Mouse (Mus musculus) CH12.LX (cell line): ENCODE measurements around the gene Il1b. TPM values are rescaled to one million over a fixed set of nuclear protein-coding genes. Genes with fewer than 3 reads are reported as not detected.

Source experiments
- DNase-seq: peaks from one replicate; pipeline ENCODE4 v3.0.0-alpha.2; 2013; ENCODE audit errors: extremely low read depth
- H3K27ac ChIP-seq: 2 replicates; pipeline ENCODE4 v1.5.1; 2012; ENCODE audit warnings: low read depth, mild to moderate bottlenecking, control low read depth, moderate library complexity; ENCODE audit not compliant: insufficient read depth
- H3K27me3 ChIP-seq: replicated peaks from 2 replicates; pipeline ENCODE3; 2012; ENCODE audit warnings: inconsistent platforms
- H3K36me3 ChIP-seq, 2 experiments: replicated peaks in 1 of 2; 2 replicates each; pipeline versions ENCODE3 to v1.6.1; 2012; ENCODE audit warnings: inconsistent platforms in 1 of 2, low read length in 1 of 2, mild to moderate bottlenecking in 1 of 2, mixed read lengths in 1 of 2, moderate library complexity in 1 of 2; ENCODE audit not compliant: control insufficient read depth in 1 of 2, insufficient read depth in 1 of 2
- H3K4me1 ChIP-seq, 2 experiments: 2 replicates each; pipeline ENCODE4 v1.6.1; 2012; ENCODE audit warnings: inconsistent platforms in 1 of 2, moderate library complexity in 1 of 2; ENCODE audit not compliant: insufficient read depth in 2 of 2, control insufficient read depth in 1 of 2
- H3K4me2 ChIP-seq: 2 replicates; pipeline ENCODE4 v1.6.1; 2012; ENCODE audit warnings: low read depth, mild to moderate bottlenecking, control low read depth; ENCODE audit not compliant: poor library complexity, insufficient read depth, severe bottlenecking
- H3K4me3 ChIP-seq, 3 experiments: fragments of 150-350 bp in 1 of 3; sonication (generic) in 1 of 3; replicated peaks in 1 of 3; 2 replicates each; pipeline versions ENCODE3 to v1.5.1; 2011 to 2012; ENCODE audit warnings: low read depth in 2 of 3, low read length in 2 of 3, mild to moderate bottlenecking in 2 of 3, moderate library complexity in 2 of 3, control low read depth in 1 of 3, improper control_type of control experiment in 1 of 3, inconsistent platforms in 1 of 3, mixed read lengths in 1 of 3; ENCODE audit not compliant: poor library complexity in 1 of 3
- H3K79me2 ChIP-seq: replicated peaks from 2 replicates; pipeline ENCODE4 v1.6.1; 2012; ENCODE audit warnings: mild to moderate bottlenecking, moderate library complexity; ENCODE audit not compliant: control insufficient read depth, poor library complexity, insufficient read depth, severe bottlenecking; ENCODE audit errors: extremely low read depth
- H3K9ac ChIP-seq: 2 replicates; pipeline ENCODE4 v1.6.1; 2012; ENCODE audit warnings: low read depth, mild to moderate bottlenecking, control low read depth, moderate library complexity; ENCODE audit not compliant: insufficient read depth
- H3K9me3 ChIP-seq: replicated peaks from 2 replicates; pipeline ENCODE3; 2012; ENCODE audit warnings: low read length, inconsistent platforms, mixed read lengths
- BHLHE40 ChIP-seq: IDR thresholded peaks from 2 replicates; pipeline ENCODE4 v1.6.1; 2011; ENCODE audit warnings: mild to moderate bottlenecking, low read depth, low read length, improper control_type of control experiment
- CHD2 ChIP-seq: IDR thresholded peaks from 2 replicates; pipeline ENCODE4 v1.6.1; 2011; ENCODE audit warnings: low read length, improper control_type of control experiment
- CTCF ChIP-seq, 2 experiments: IDR thresholded peaks in 1 of 2; conservative IDR thresholded peaks in 1 of 2; 2 replicates each; pipeline ENCODE4 v1.5.1; 2011 to 2012; ENCODE audit warnings: low read depth in 2 of 2, low read length in 2 of 2, improper control_type of control experiment in 1 of 2, inconsistent platforms in 1 of 2, mild to moderate bottlenecking in 1 of 2, moderate library complexity in 1 of 2
- E2F4 ChIP-seq: IDR thresholded peaks from 2 replicates; pipeline ENCODE4 v1.6.1; 2011; ENCODE audit warnings: low read depth, low read length, improper control_type of control experiment; ENCODE audit not compliant: insufficient replicate concordance
- ELF1 ChIP-seq: IDR thresholded peaks from 2 replicates; pipeline ENCODE4 v1.6.1; 2014; ENCODE audit warnings: low read depth, mild to moderate bottlenecking, inconsistent platforms, low read length, improper control_type of control experiment
- EP300 ChIP-seq: IDR thresholded peaks from 2 replicates; pipeline ENCODE4 v1.6.1; 2011; ENCODE audit warnings: low read length, improper control_type of control experiment
- ETS1 ChIP-seq: conservative IDR thresholded peaks from 2 replicates; pipeline ENCODE4 v1.6.1; 2012; ENCODE audit warnings: low read depth, mild to moderate bottlenecking, inconsistent platforms, low read length, improper control_type of control experiment, moderate library complexity
- GABPA ChIP-seq: IDR thresholded peaks from 2 replicates; pipeline ENCODE4 v1.6.1; 2012; ENCODE audit warnings: low read depth, low read length, improper control_type of control experiment, inconsistent platforms; ENCODE audit not compliant: insufficient replicate concordance
- HCFC1 ChIP-seq: IDR thresholded peaks from 2 replicates; pipeline ENCODE4 v1.6.1; 2012; ENCODE audit warnings: low read depth, mild to moderate bottlenecking, inconsistent platforms, low read length, improper control_type of control experiment
- JUN ChIP-seq: IDR thresholded peaks from 2 replicates; pipeline ENCODE4 v1.6.1; 2011; ENCODE audit warnings: low read depth, mild to moderate bottlenecking, low read length, improper control_type of control experiment, moderate library complexity; ENCODE audit not compliant: insufficient read depth
- JUND ChIP-seq: conservative IDR thresholded peaks from 2 replicates; pipeline ENCODE4 v1.6.1; 2011; ENCODE audit warnings: low read depth, low read length, improper control_type of control experiment
- KAT2A ChIP-seq: IDR thresholded peaks from 2 replicates; pipeline ENCODE4 v1.6.1; 2012; ENCODE audit warnings: low read length, improper control_type of control experiment, inconsistent platforms; ENCODE audit not compliant: insufficient replicate concordance
- MAFK ChIP-seq: IDR thresholded peaks from 2 replicates; pipeline ENCODE4 v1.6.1; 2011; ENCODE audit warnings: low read length, improper control_type of control experiment; ENCODE audit not compliant: insufficient replicate concordance
- MAX ChIP-seq: IDR thresholded peaks from 2 replicates; pipeline ENCODE4 v1.6.1; 2011; ENCODE audit warnings: low read length, improper control_type of control experiment
- MEF2A ChIP-seq: IDR thresholded peaks from 2 replicates; pipeline ENCODE4 v1.6.1; 2014; ENCODE audit warnings: low read depth, mild to moderate bottlenecking, inconsistent platforms, low read length, improper control_type of control experiment, borderline replicate concordance
- MXI1 ChIP-seq: IDR thresholded peaks from 2 replicates; pipeline ENCODE4 v1.6.1; 2011; ENCODE audit warnings: mild to moderate bottlenecking, low read depth, low read length, improper control_type of control experiment
- MYC ChIP-seq: IDR thresholded peaks from 2 replicates; pipeline ENCODE4 v1.6.1; 2011; ENCODE audit warnings: low read depth, mild to moderate bottlenecking, improper control_type of control experiment, low read length
- NELFE ChIP-seq: IDR thresholded peaks from 2 replicates; pipeline ENCODE4 v1.6.1; 2011; ENCODE audit warnings: low read depth, low read length, improper control_type of control experiment
- NRF1 ChIP-seq: IDR thresholded peaks from 2 replicates; pipeline ENCODE4 v1.6.1; 2014; ENCODE audit warnings: low read depth, mild to moderate bottlenecking, inconsistent platforms, low read length, improper control_type of control experiment, moderate library complexity
- PAX5 ChIP-seq: IDR thresholded peaks from 2 replicates; pipeline ENCODE4 v1.6.1; 2012; ENCODE audit warnings: low read length, inconsistent platforms, mixed read lengths
- POLR2A ChIP-seq: IDR thresholded peaks from 2 replicates; pipeline ENCODE4 v1.6.1; 2011; ENCODE audit warnings: low read depth, mild to moderate bottlenecking, improper control_type of control experiment, low read length
- POLR2AphosphoS2 ChIP-seq: IDR thresholded peaks from 2 replicates; pipeline ENCODE4 v1.6.1; 2011; ENCODE audit warnings: low read depth, low read length, improper control_type of control experiment
- RAD21 ChIP-seq: IDR thresholded peaks from 2 replicates; pipeline ENCODE4 v1.6.1; 2011; ENCODE audit warnings: low read depth, mild to moderate bottlenecking, low read length, improper control_type of control experiment, moderate library complexity
- RCOR1 ChIP-seq: conservative IDR thresholded peaks from 2 replicates; pipeline ENCODE4 v1.6.1; 2012; ENCODE audit warnings: low read depth, mild to moderate bottlenecking, inconsistent platforms, low read length, improper control_type of control experiment
- SMC3 ChIP-seq: IDR thresholded peaks from 2 replicates; pipeline ENCODE4 v1.6.1; 2011; ENCODE audit warnings: low read depth, low read length, improper control_type of control experiment
- TCF12 ChIP-seq: IDR thresholded peaks from 2 replicates; pipeline ENCODE4 v1.6.1; 2014; ENCODE audit warnings: low read depth, mild to moderate bottlenecking, inconsistent platforms, low read length, improper control_type of control experiment
- USF1 ChIP-seq: IDR thresholded peaks from 2 replicates; pipeline ENCODE4 v1.6.1; 2014; ENCODE audit warnings: low read depth, mild to moderate bottlenecking, inconsistent platforms, low read length, improper control_type of control experiment
- USF2 ChIP-seq: conservative IDR thresholded peaks from 2 replicates; pipeline ENCODE4 v1.6.1; 2011; ENCODE audit warnings: low read depth, low read length, improper control_type of control experiment
- ZKSCAN1 ChIP-seq: IDR thresholded peaks from 2 replicates; pipeline ENCODE4 v1.6.1; 2012; ENCODE audit warnings: low read depth, inconsistent platforms, low read length, improper control_type of control experiment, borderline replicate concordance
- ZMIZ1 ChIP-seq: IDR thresholded peaks from 2 replicates; pipeline ENCODE4 v1.6.1; 2012; ENCODE audit warnings: low read depth, mild to moderate bottlenecking, inconsistent platforms, low read length, improper control_type of control experiment
- ZNF384 ChIP-seq: IDR thresholded peaks from 2 replicates; pipeline ENCODE4 v1.6.1; 2012; ENCODE audit warnings: low read depth, low read length, improper control_type of control experiment, inconsistent platforms
- dilution Hi-C: fragments of 300-500 bp; cut with MboI; formaldehyde crosslinking; loops from 2 replicates; pipeline ENCODE4 v1.14.3; 2020; ENCODE audit warnings: low sequenced_read_pairs; ENCODE audit not compliant: extremely low pct_unique_long_range_greater_than_20kb, extremely low pct_ligation_motif_present
- in situ Hi-C: fragments of 300-500 bp; cut with MboI; formaldehyde crosslinking; loops from 3 replicates; pipeline ENCODE4 v1.14.3; 2019; ENCODE audit warnings: low sequenced_read_pairs, low pct_ligation_motif_present, low pct_unique_long_range_greater_than_20kb, mixed read lengths
- polyA plus RNA-seq: library from polyadenylated mRNA; unstranded; fragments of >175 nt; gene quantifications from 2 replicates; pipeline ENCODE4 v1.2.1, GENCODE M21; 2012; ENCODE audit warnings: low read depth; ENCODE audit not compliant: insufficient read length
- total RNA-seq, 2 experiments: library from RNA; depleted of rRNA; stranded (reverse); fragments of 300-350 nt in 1 of 2; fragments of >200 nt in 1 of 2; gene quantifications; 2 replicates each; pipeline ENCODE4 v1.2.3; 2012 to 2014

Gene Il1b
- total and polyA plus RNA-seq, 3 experiments: 0.23 to 0.44 TPM; not detected in 1

DNA sequence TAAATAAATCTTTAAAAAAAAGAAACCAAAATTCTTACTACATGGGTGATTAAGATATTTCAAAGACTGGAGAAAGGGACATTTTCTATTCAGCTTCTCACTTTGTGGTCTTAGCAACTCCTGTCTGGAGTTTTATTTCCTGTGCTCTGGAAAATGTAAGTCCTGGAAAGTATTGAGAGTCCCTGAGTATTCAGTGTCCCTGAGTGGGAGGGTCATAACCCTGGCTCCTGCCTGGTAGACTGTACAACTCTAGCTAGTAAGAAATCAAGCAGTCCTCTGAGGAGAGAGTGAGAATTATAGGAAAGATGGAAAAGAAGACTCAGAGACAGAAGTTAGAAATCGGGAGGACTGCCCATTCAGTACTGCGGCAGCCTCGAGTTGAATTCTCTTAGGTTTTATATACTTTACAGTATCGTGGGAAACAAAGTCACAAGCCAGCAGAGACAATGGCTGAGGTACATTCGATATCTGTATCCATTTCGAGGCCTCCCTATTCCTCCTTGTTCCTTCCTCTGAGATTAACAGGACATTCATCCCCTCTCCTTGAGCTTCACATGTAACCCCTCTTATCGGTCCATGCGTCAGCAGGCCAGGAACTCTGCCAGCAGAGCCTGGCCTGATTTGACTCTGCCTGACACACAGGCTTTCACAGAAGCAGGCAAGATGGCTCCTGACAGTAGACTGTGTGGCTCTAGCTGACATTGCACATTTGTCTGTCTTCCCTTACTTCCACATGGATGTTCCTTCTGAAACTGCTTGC lies 12.8 kb upstream of the Il1b start:
- in situ Hi-C loops (no loop called here), dilution Hi-C loops (no loop called here)

DNA sequence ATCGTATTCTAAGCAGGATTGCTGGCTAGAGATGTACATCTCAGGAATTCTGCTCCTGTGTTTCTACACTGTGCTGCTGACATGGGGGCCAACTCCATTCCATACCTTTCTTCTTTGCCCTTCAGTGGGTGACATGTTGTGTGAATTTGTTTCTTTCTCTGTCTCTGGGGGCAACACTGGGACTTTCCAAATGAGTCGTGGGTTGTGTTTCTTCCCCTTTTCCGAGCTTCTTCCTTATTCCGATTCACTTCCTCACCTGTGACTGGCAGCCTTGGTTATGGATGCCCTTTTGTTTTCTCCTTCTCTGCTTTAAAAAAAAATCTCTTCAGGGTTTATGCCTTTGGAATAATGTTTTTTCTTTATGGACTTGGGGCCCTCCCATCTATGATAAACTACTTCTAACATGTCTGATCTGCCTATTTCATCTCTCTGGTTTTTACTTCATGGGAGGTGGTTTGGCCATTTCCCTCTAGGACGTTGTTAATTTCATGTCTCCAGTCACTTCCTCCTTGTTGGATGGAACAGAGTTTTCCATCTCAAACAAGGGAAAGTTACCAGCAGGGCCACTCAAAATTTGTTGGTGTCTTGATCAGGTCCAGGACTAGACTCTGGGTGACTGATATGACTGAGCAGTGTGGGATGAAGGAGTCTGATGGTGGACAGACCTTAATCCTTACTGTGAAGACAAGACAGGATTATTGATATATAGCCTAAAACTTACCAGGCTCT lies 10.0 kb upstream of the Il1b start:
- Histone ChIP-seq H3K9ac (no peak overlapping the region), H3K27me3 (no peaks in the 10 kb centered on the region), H3K36me3 (no peaks in the 10 kb centered on the region), H3K79me2 (no peaks in the 10 kb centered on the region), H3K4me2 (peak overlapping the region; percentile 64; the same call in 1 of the 2 replicates), H3K9me3 (peaks cover 3% of the 10 kb centered on the region), H3K27ac (no peak overlapping the region), H3K4me1 (peaks cover 26 to 49% of the 10 kb centered on the region in 2 experiments), H3K4me3 (no peak overlapping the region)
- dilution Hi-C loops: no loop called here
- peak; percentile 84 for DNase-seq
- in situ Hi-C loops: no loop called here
- TF ChIP-seq ZMIZ1 (no peak), RAD21 (no peak), TCF12 (0 out of 2 replicates have a peak, but pooled peaks have one; percentile 28), BHLHE40 (peak; percentile 46; the same call in 1 of the 2 replicates), E2F4 (no peak), CTCF (conservative IDR thresholded peaks at IDR 0.05 in 1 of 2, IDR thresholded peaks at IDR 0.05 in 1 of 2; ENCODE audit: low read depth in 2 of 2, low read length in 2 of 2) (no peak), GABPA (no peak), HCFC1 (no peak), ZKSCAN1 (no peak), MAFK (no peak), JUN (peak; percentile 51), JUND (peak; percentile 58), EP300 (peak; percentile 91), RCOR1 (0 out of 2 replicates have a peak, but pooled peaks have one; percentile 31), ZNF384 (no peak; the same call in 1 of the 2 replicates), PAX5 (no peak), POLR2A (no peak), MYC (no peak), USF1 (no peak), MXI1 (no peak), MEF2A (no peak), CHD2 (no peak), POLR2AphosphoS2 (no peak), SMC3 (no peak), NRF1 (no peak)

More for the DNA sequence above, 12.8 kb upstream of the Il1b start:
- DNase-seq: no peak
- Histone ChIP-seq H3K4me1 (peaks cover 26 to 58% of the 10 kb centered on the region in 2 experiments), H3K27ac (no peak overlapping the region), H3K36me3 (no peaks in the 10 kb centered on the region), H3K27me3 (no peaks in the 10 kb centered on the region)
- TF ChIP-seq ELF1 (no peak), POLR2AphosphoS2 (no peak), NRF1 (no peak), USF2 (no peak), USF1 (no peak), MAX (no peak), HCFC1 (no peak), CTCF (conservative IDR thresholded peaks at IDR 0.05 in 1 of 2, IDR thresholded peaks at IDR 0.05 in 1 of 2; ENCODE audit: low read depth in 2 of 2, low read length in 2 of 2) (no peak), PAX5 (no peak), NELFE (no peak), KAT2A (no peak), E2F4 (no peak), ETS1 (no peak), RAD21 (no peak), GABPA (no peak)
- TF ChIP-seq, all 38 proteins: peak for 0
- Histone ChIP-seq H3K4me3 (no peak overlapping the region), H3K79me2 (no peaks in the 10 kb centered on the region), H3K4me2 (no peak overlapping the region), H3K9me3 (peaks cover 3% of the 10 kb centered on the region), H3K9ac (no peak overlapping the region)
